Mouse (Mus musculus) natural killer cell, adult 2 months (primary cell): Measurements from ENCODE around the gene Zfp319.

Experiments used
- DNase-seq, 2 experiments: peaks; one replicate each; pipeline ENCODE4 v3.0.0; 2022; ENCODE audit warnings: low spot score in 2 of 2

The Zfp319 gene

GRCm38 (mm10) chr8:95310342-95310970 is 21.3 kb downstream of the Zfp319 start, which contains the start of gene Tepp:
Gene Tepp, plus strand, starts transcription at chr8:95310566.
- DNase-seq = no peak

- no peak for DNase-seq
Observed at GRCm38 (mm10) chr8:95306431-95306830, 25.3 kb downstream of the Zfp319 start, which contains the start of gene Cngb1. Gene Cngb1, minus strand, starts transcription at chr8:95306585.

DNA sequence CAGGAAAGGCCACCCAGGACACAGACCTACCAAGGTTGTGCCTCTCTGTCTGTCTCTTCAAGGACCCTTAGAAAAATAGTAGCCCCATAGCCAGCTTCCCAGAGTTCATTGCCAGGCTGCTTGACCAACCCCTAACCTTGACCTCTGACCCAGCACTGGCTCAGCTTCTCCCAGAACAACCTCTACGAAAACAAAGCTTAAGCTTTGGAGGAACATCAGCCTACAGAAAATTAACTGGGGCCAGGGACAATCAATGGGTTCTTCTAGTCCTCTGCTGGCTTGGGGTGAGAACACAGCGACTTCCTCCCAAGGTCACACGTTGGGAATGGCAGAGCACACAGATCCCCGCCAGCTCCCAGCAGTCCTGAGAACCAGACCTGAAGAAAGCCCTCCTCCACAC is 26.2 kb downstream of the Zfp319 start:
- DNase-seq = no peak

- no peak for DNase-seq
Observed at GRCm38 (mm10) chr8:95302410-95302809, 29.3 kb downstream of the Zfp319 start.

DNA sequence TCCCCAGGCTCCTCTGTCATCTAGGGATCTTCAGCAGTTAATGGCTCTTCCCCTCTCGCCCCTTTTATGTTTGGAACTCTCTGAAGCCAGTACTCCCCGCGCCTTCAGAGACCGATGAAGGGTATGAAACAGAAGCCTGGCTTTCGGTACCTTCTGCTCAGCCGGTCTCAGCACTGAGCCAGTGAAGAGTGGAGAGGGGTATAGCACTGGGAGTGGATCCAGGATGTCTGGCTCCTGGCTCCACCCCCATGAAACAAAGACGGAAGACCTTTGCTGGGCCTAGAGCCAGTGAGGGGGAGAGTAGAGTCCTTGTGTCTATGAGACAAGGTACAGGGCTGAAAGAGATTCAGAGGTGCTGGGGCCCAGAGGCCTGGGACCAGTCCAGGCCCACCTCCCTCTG is 37.9 kb downstream of the Zfp319 start:
- DNase-seq = no peak

- peak in 1 of 2 experiments; percentile 13 for DNase-seq
Observed at GRCm38 (mm10) chr8:95293172-95293571, 38.6 kb downstream of the Zfp319 start.

DNA sequence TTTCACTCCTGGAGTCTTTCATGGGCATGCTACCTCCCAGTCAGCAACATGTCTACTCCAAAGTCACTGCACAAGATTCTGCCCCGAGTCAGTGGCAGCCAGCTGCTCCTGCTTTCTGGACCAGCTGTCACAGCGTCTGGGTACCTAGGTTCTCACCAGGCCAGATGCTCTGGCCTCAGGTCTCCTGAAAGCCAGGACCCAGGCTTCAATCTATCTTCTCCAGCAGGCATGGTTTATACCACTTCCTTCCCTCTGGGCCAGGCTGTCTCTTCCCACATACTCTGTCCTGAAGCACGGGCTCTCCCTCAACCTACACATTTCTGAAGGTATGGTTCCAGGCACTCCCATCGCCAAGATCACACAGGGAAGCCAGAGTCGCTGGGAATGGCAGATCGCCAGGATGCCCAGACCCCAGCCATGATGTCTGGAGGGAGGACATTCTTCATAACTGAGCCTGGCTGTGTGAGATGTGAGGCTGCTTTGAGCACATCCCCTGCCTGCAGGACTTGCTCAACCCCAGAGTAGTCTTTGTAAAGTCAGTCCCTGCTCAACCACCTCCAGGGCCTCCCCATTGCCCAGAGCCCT is 42.6 kb downstream of the Zfp319 start:
- no peak for DNase-seq

- DNase-seq = no peak
Observed at GRCm38 (mm10) chr8:95281493-95281892, 50.3 kb downstream of the Zfp319 start.
